ENCODE assay signal across 13 mouse cellular contexts in genomic region chr5:140800288-140800923, GRCm38 (mm10). TPM values are rescaled to one million over a fixed set of nuclear protein-coding genes. Genes with fewer than 3 reads are reported as not detected.
DNase-seq lines count a peak whose midpoint lies in the region; ATAC-seq and TF ChIP-seq lines count a peak whose summit lies in the region.
"Had no signal": no experiment of that assay in that cellular context is flagged by ENCODE, and none has a peak within 500 bp of the region (broad histone marks: within the 10 kb centered on the region; RNA-seq: fewer than 3 reads in every experiment).

No protein-coding gene starts in this region.

- peaks cover 55% of the 10 kb centered on the region for H3K4me1 ChIP-seq in heart, postnatal 0 days (ENCODE audit: control insufficient read depth, insufficient read depth)

- no peaks in the 10 kb centered on the region for H3K27me3 ChIP-seq in heart, postnatal 0 days (ENCODE audit: control insufficient read depth, insufficient read depth, low read length)
- H3K27me3 ChIP-seq: hindbrain, embryonic 15.5 days; midbrain, embryonic 12.5 days had no signal

- H3K9me3 ChIP-seq in heart, postnatal 0 days (replicated peaks; ENCODE audit: control insufficient read depth, low read length) = no peaks in the 10 kb centered on the region
- H3K9me3 ChIP-seq: hindbrain, embryonic 15.5 days; midbrain, embryonic 12.5 days had no signal

- peak overlapping the region; percentile 62 for H3K27ac ChIP-seq in heart, postnatal 0 days (ENCODE audit: low read depth)
- H3K27ac ChIP-seq: hindbrain, embryonic 15.5 days; midbrain, embryonic 12.5 days had no signal

- H3K4me3 ChIP-seq in heart, postnatal 0 days (ENCODE audit: low read depth, low read length) = no peak overlapping the region
- H3K4me3 ChIP-seq: hindbrain, embryonic 15.5 days; midbrain, embryonic 12.5 days had no signal

- no peak for TF ChIP-seq CTCF in heart, postnatal 0 days (IDR thresholded peaks at IDR 0.05; ENCODE audit: low read depth)

- no peak overlapping the region for H3K9ac ChIP-seq in heart, postnatal 0 days (replicated peaks; ENCODE audit: low read depth, low read length)
- H3K9ac ChIP-seq: hindbrain, embryonic 15.5 days; midbrain, embryonic 12.5 days had no signal

- no peak overlapping the region for H3K4me2 ChIP-seq in heart, postnatal 0 days (ENCODE audit: low read depth, low read length)
- H3K4me2 ChIP-seq: hindbrain, embryonic 15.5 days; liver, embryonic 11.5 days; midbrain, embryonic 12.5 days had no signal

- 45% methylated on average over 6 of the region's 6 CpGs for WGBS in heart, postnatal 0 days

- no peaks in the 10 kb centered on the region for H3K36me3 ChIP-seq in heart, postnatal 0 days (replicated peaks; ENCODE audit: control insufficient read depth, insufficient read depth, low read length)
- H3K36me3 ChIP-seq: hindbrain, embryonic 15.5 days; midbrain, embryonic 12.5 days had no signal

- ATAC-seq in heart, postnatal 0 days (ENCODE audit: insufficient read depth, low read depth) = peak; percentile 59

- peak; percentile 21 for DNase-seq in cerebellum, adult 9-11 months
- DNase-seq in cerebellum, postnatal 10 days = no peak
- DNase-seq in kidney, adult 9 months = peak; percentile 51
- DNase-seq in kidney, postnatal 36 days = no peak
- DNase-seq in Muller cell, postnatal 12 days (ENCODE audit: inconsistent ontology term) = peak; percentile 84
- DNase-seq in heart, postnatal 0 days (ENCODE audit: low spot score) = peak; percentile 31
- DNase-seq in embryo, embryonic 10 days (ENCODE audit: low spot score) = no peak
- DNase-seq in gastrocnemius, postnatal 25 days = no peak
- DNase-seq: cerebellum, adult 11 months; right cerebral cortex, postnatal 25 days had no signal

- no peak for TF ChIP-seq EP300 in heart, postnatal 0 days (IDR thresholded peaks at IDR 0.05; ENCODE audit: low read depth)

RNA-seq across cellular contexts. Expression of gene Gna12, which starts 29.8 kb away (rescaled TPM):
- 132 and 145 TPM in 2 replicates for total RNA-seq in heart, postnatal 0 days (2014; rRNA removed; ENCODE audit: low replicate concordance)
- 13.4 and 13.9 TPM in 2 replicates for polyA plus RNA-seq in heart, postnatal 0 days (2015; fragmentation: Nextera tagmentation; extraction: Ambion mirVana)
- 10 to 100 TPM; 26.2 to 27.7 TPM for total RNA-seq in gastrocnemius, postnatal 25 days (2021)

Comparison
In these comparisons a context has a peak if more than half of its experiments do, and no peak if none do; other contexts are left out.
1. DNase-seq: peak in cerebellum, adult 9-11 months (single experiment), kidney, adult 9 months (single experiment), Muller cell, postnatal 12 days (single experiment) and heart, postnatal 0 days (single experiment); none in cerebellum, postnatal 10 days (0 of 2), kidney, postnatal 36 days (0 of 2), embryo, embryonic 10 days (single experiment) and gastrocnemius, postnatal 25 days (single experiment).